Mouse (Mus musculus): Measurements from ENCODE around the gene Hdac9. TPM values are rescaled to one million over a fixed set of nuclear protein-coding genes. Genes with fewer than 3 reads are reported as not detected.
"Not testable (repeated sequence)": the region's sequence is repeated elsewhere in the genome, so short reads cannot be mapped to it uniquely, and the experiment has no call there.

The Hdac9 gene
- polyA plus RNA-seq, 1 experiment from 2014 or later = 0.77 TPM

DNA sequence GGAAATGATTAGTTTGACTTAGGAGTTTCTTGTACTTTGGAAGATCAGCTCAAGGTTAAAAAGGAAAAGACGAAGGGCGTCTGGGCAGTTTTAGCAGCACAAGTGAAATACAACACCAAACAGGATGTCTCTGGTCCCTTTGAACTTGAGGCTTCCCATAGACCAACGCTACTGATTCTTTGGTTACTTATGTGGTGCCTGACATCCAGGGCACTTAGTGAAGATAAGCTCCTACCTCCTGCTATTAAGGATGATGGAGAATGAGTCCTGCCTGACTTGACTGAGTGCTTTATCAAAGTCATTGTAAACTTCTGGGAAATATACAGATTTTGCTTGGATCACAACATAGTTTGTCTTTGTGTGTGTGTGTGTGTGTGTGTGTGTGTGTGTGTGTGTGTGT lies 765.6 kb downstream of the Hdac9 start:
- DNase-seq (ENCODE audit: low spot score) = peak; percentile 3

DNA sequence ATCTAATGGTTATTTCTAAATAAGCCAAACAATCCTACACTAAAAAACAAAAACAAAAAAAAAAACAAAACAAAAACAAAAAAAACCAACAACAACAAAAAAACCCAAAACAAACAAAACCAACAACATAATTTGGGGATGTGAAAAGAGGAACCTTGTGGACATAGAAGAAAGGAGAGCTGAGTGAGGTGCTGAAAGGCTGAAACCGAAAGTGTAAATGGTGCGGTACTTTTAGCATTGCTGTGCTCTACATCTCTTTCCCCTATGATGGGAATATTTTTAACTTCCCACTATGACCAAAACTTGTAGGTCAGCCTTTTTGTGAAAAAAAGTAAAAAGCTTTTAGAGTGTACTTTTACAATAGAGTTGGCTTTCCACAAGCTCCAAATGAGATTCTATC lies 774.2 kb downstream of the Hdac9 start:
- DNase-seq (ENCODE audit: low spot score) = no peak

DNA sequence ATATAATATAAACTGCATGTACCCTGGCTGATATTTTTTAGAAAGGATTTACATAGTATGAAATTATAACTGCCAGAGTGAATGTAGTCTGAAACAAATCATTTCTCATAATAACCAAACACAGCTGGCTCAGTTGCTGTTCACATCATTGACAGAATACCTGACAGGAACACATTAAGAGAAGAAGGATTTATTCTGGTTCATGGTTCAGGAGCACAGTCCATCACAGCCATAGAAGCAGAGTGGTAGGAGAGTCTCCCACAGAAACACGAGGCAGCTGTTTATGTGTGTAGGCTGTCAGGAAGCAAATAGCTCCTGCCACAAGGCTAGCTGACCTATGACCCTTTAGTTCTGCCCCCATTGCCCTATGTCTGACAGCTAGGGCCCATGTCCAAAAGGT lies 803.6 kb downstream of the Hdac9 start:
- no peak for DNase-seq (ENCODE audit: low spot score)

DNA sequence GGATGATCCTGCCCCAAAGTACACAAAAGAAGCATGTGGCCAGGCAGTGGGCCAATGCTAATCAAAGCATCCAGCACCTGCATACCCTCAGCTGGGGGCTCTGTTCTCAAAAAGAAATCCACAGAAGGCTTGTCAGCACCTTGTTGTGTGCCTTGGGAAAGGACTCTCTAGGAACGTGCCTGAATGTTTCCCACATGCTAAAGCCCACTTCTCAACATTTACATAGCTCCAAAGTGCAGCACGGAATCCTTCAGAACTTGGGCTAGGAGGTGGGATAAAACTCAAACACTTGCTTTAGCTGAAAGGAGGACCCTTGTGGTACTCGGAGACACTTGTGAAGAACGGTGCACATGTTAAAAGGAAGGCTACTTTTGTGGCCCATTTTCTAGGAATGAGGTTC lies 823.9 kb downstream of the Hdac9 start:
- DNase-seq (ENCODE audit: low spot score) = no peak

DNA sequence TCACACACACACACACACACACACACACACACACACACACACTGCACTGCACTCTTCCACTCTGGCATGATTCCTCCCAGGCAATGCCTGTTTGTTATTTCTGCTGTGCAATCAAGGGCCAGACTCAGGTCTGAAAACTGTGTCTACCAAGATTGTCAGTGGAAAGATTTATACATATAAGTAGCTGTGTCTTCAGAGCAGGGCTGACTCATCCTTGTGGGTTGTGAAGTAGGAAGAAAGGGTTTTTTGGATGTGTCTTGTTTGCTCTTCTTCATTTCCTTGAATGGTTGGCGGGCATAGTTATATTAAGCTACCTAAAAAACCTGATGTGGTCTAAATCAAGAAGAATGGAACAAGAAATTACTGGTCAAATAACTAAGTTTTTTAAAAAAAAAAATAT lies 825.0 kb downstream of the Hdac9 start:
- DNase-seq (ENCODE audit: low spot score) = no peak

DNA sequence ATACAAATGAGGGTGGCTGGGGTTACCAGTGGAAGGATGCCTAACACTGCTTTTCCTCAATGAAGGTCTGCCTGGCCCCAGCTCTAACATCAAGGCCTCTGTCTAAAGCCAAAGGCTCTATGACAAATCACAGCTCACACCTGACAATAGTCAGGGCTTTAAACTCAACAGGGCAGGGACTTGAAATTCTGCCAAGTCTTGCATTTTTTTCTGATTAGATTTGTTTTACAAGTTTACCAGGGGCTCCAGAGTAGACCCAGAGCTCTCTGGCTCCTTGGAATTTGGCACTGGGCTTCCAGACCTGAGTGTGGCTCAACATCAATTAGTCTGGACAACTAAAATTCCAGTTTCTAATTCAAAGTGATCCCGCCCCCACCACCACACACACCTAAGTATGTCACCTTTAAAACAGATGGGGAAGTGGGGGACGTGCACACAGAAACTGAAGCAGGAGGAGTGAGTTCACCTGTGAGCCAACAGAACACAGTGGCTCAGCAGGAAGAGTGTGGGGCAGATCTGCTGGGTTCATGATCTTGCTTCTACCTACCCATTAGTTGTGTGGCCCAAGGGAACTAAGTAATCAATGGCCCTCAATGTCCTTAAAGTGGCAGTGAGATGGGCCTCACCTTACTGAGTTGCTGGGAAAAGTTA lies 829.5 kb downstream of the Hdac9 start:
- no peak for DNase-seq (ENCODE audit: low spot score)

DNA sequence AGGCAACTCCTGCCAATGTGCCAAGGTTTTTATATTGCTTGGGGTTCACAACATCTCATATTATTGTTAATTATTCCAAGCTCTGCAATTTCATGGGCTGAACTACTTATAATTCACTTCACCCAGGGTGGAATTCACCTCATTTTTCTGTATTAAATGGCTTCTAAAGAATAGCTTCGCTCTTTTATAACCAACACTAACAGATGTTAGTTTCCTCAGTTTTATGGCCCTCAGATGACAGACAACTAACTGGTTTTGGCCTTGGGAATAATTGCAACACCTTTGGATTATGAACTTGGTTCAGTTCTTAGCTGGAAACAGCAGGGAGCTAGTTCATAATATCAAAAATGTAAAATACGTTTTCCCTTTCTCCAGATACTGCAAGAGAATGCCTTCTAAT lies 839.9 kb downstream of the Hdac9 start:
- no peak for DNase-seq (ENCODE audit: low spot score)

DNA sequence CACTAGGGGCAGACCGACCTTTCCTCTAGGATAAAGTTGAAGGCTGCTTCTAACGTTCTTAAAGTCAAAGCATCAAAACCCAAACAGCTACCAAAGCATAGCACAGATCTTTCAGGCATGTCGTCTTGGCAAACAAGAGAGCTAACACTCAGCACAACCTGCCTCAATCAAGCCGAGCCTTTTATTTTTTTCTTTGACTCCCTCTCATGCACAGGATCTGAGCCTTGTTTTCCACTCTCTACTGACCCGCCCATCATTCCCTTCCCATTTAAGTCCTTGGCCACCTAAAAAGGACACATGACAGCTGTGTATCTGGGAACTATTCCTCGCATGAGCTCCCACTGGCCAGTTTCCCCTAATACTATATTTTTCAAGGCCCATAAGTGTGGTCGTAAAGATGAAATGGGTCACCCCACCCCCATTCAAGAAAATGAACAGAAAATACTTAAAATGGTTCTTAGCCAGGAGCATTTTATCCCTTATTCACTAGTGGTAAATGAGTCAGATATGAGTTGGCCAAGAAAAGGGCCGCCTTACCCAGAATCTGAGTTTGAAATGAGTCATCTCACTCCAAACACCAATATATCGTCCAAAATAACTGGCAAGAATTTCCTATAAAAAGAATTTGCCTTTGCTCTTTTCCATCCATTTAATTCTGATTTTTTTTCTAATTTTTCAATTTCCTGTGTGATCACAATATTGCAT lies 840.9 kb downstream of the Hdac9 start:
- DNase-seq (ENCODE audit: low spot score) = no peak

DNA sequence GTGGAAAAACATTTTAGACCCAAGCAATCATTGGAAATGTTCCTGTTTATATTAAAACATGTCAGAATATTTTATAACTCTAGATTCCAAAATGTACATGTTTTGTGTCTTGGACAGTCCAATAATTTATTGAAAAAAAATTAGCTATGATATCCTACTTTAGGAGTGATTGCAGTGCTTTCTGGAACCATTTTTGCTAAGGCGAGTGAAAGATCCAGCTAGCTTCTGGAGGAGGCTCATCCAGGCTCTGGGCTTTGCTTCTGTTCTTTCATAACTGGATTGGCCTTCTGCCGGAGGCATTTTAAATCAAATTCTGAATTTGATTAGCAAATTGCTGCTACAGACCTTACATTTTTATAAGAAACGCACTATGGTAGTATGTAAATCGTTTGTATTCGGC lies 864.4 kb downstream of the Hdac9 start:
- DNase-seq (ENCODE audit: low spot score) = no peak

DNA sequence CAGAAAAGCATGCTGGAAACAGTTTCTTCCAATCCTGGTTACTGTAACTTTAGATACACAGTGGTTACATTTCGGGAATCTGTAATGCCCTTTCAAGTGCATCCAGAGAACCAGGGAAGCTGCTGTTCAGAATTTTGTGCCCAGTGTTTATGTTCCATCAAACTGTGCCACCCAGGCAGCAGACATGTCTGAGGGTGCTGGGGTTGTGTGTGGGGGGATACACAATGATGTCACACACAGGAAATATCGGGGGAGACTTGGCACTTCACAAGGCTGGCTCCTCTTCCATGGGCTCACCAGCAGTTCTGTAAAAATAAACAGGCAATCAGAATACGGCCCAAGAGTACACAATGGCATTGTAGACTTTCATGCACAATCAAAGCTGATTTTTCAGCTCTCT lies 864.9 kb downstream of the Hdac9 start:
- no peak for DNase-seq (ENCODE audit: low spot score)

DNA sequence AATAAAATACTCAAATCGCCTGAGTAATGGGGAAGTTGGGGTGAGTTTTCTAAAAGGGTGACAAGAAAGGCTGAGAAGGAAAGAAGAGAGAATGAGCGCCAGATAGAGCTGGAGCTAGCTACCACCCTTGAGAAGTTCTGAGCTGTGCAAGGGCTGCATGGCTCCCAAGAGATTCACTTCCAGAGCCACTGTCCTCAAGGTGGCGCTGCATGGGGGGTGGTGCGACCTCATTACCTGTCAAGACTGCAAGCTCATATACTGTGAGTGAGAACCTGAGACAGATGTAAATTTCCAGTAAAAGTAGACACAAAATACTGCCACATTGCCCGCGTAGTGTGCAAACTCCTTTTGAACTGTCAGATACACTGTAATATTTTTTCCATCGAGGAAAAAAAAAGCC lies 865.8 kb downstream of the Hdac9 start:
- peak; percentile 3 for DNase-seq (ENCODE audit: low spot score)

DNA sequence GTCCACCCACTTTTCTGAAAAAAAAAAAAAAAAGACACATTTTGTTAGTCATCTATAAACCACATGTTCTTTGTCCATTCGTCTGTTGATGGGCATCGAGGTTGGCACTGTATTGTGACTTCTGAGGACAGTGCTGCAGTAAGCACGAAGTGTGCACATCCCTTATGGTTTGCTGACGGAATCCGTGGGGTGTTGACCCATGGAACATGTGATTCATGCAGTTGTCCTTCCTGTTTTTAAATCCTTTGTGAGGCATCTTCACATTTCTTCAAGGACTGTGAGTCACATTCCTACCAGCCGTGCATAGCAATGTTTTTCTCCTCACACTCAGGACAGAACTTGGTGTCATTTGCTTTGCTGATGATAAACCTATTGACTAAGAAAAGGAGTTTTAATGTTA lies 875.9 kb downstream of the Hdac9 start:
- no peak for DNase-seq (ENCODE audit: low spot score)

DNA sequence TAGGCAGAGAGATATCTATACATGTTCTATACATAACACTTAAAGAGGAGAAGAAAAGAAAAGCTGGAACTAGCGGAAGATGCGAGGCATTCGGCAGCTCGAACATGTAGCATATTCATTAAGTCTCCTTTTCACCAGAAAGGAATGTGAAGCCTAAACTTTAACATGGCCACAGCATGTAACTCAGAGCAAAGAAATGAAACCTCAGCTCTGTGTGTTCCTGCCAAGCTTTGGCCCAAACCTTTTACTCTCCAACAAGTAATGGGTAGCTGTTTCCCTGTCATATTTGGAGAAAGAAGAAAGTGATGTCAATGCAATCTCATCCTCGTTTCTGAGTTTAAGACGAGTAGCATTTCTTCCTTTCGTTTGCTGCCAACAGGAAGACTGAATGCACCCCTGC lies 876.8 kb downstream of the Hdac9 start:
- no peak for DNase-seq (ENCODE audit: low spot score)

DNA sequence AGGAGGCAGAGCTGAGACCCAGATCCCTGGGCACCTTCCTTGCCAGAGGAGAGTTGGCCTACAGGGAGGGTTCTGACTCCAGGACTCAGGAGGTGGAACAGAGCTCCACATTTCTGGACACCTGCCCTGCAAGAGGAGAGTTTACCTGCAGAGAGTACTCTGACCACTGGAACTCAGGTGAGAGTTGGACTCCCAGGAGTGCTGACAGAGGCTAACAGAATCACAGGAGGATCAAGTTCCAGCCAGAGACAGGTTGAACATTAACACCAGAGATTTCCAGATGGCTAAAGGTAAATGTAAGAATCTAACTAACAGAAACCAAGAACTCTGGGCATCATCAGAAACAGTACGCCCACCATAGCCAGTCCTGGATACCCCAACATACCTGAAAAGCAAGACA lies 907.1 kb downstream of the Hdac9 start:
- not testable (repeated sequence) for DNase-seq (ENCODE audit: low spot score)

Other genes starting within 250 kb of the Hdac9 start
- gene Prps1l1, start 67.7 kb upstream of the Hdac9 start, polyA plus RNA-seq (2015; fragmentation: Nextera tagmentation; extraction: Ambion mirVana) = not detected in 2 replicates
- gene Snx13, start 130.1 kb upstream of the Hdac9 start, polyA plus RNA-seq (2015; fragmentation: Nextera tagmentation; extraction: Ambion mirVana) = 20.8 and 22.7 TPM in 2 replicates

Data from thymus, postnatal 0 days (tissue).